27 mouse cellular contexts compared by ENCODE assay signal in the genomic region with DNA sequence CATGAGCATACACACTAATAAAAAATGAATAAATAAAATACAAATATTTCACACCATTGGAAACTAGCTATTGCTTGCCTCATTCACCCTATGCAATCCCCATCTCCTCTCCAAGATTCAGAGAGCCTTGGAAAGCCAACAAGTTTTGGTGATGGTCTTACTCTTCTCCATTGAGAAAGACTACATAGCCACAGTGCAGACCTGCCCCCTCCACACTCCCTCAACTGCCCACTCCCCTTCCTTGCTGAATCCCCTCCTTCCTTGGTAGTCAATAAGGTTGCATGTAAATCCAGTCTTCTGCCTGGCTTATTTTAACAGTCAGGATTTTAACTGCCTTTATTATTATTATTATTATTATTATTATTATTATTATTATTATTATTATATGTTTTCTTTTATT. TPM values are rescaled to one million over a fixed set of nuclear protein-coding genes. Genes with fewer than 3 reads are reported as not detected.
"Had no signal": no experiment of that assay in that cellular context is flagged by ENCODE, and none has a peak within 500 bp of the region (broad histone marks: within the 10 kb centered on the region; RNA-seq: fewer than 3 reads in every experiment).

No protein-coding gene starts in this region.

- H3K4me3 ChIP-seq: heart, embryonic 10.5 days; heart, embryonic 12.5 days; hindbrain, embryonic 13.5 days; hindbrain, embryonic 15.5 days; kidney, embryonic 15.5 days; limb, embryonic 13.5 days; limb, embryonic 15.5 days had no signal

- H3K9me3 ChIP-seq: heart, embryonic 10.5 days; heart, embryonic 12.5 days; hindbrain, embryonic 15.5 days; kidney, embryonic 15.5 days; limb, embryonic 13.5 days; limb, embryonic 15.5 days had no signal

- H3K36me3 ChIP-seq: heart, embryonic 10.5 days; heart, embryonic 12.5 days; hindbrain, embryonic 13.5 days; hindbrain, embryonic 15.5 days; kidney, embryonic 15.5 days; limb, embryonic 13.5 days; limb, embryonic 15.5 days had no signal

- DNase-seq: gastrocnemius, postnatal 14 days; gastrocnemius, postnatal 36 days; heart, adult 18-20 months; heart, postnatal 10 days; heart, postnatal 36 days; kidney, adult 11 months; kidney, adult 2 months; kidney, adult 9 months; kidney, postnatal 14 days; kidney, postnatal 36 days; layer of hippocampus, adult 9-11 months; layer of hippocampus, postnatal 36 days; left cerebral cortex, postnatal 4 days had no signal

- H3K4me1 ChIP-seq: heart, embryonic 10.5 days; heart, embryonic 12.5 days; hindbrain, embryonic 13.5 days; hindbrain, embryonic 15.5 days; limb, embryonic 15.5 days had no signal

- ATAC-seq: hindbrain, postnatal 0 days; intestine, embryonic 16.5 days had no signal

- H3K27me3 ChIP-seq: heart, embryonic 12.5 days; hindbrain, embryonic 13.5 days; hindbrain, embryonic 15.5 days; kidney, embryonic 15.5 days; limb, embryonic 13.5 days; limb, embryonic 15.5 days had no signal

- H3K27ac ChIP-seq: heart, embryonic 10.5 days; hindbrain, embryonic 13.5 days; hindbrain, embryonic 15.5 days; hindbrain, postnatal 0 days; kidney, embryonic 15.5 days; kidney, postnatal 0 days; limb, embryonic 13.5 days; limb, embryonic 15.5 days had no signal

- H3K4me2 ChIP-seq: heart, embryonic 12.5 days; hindbrain, embryonic 13.5 days; hindbrain, embryonic 15.5 days; kidney, embryonic 15.5 days; limb, embryonic 13.5 days; limb, embryonic 15.5 days had no signal

- H3K9ac ChIP-seq: heart, embryonic 12.5 days; hindbrain, embryonic 13.5 days; hindbrain, embryonic 15.5 days; kidney, embryonic 15.5 days; limb, embryonic 13.5 days; limb, embryonic 15.5 days had no signal

RNA-seq across cellular contexts. Expression of a gene that starts 41.6 kb away (rescaled TPM):
- polyA plus RNA-seq: gonadal fat pad, adult 2 months; heart, embryonic 14.5 days; heart, embryonic 16.5 days; kidney, adult 2 months; kidney, postnatal 0 days; liver, adult 2 months had no signal
